Mouse (Mus musculus): ENCODE results near the gene Strn4. TPM values are rescaled to one million over a fixed set of nuclear protein-coding genes. Genes with fewer than 3 reads are reported as not detected.

The Strn4 gene
- polyA plus RNA-seq, 2 experiments: 109 to 197 TPM

- no peaks in the 10 kb centered on the region for H3K36me3 ChIP-seq (ENCODE audit: control insufficient read depth, insufficient read depth, low read length)
- no peaks in the 10 kb centered on the region for H3K9me3 ChIP-seq (ENCODE audit: control insufficient read depth, low read length)
- no peaks in the 10 kb centered on the region for H3K27me3 ChIP-seq (ENCODE audit: control insufficient read depth, insufficient read depth, low read length)
- peak overlapping the region; percentile 63 for H3K4me3 ChIP-seq (replicated peaks; ENCODE audit: low read length)
- no peak overlapping the region for H3K27ac ChIP-seq (replicated peaks; ENCODE audit: low read depth, low read length)
- no peak for TF ChIP-seq POLR2A (IDR thresholded peaks at IDR 0.05; ENCODE audit: borderline replicate concordance, extremely low read depth, insufficient read depth, insufficient read length)
- ATAC-seq (ENCODE audit: low FRiP score, low read depth): no peak; the same call in 1 of the 2 replicates
- peak overlapping the region; percentile 98 for H3K4me2 ChIP-seq (replicated peaks; ENCODE audit: low read depth, low read length, severe bottlenecking)
- no peak for DNase-seq (ENCODE audit: low spot score)
- 0% methylated on average over 10 of the region's 10 CpGs for WGBS
- H3K4me1 ChIP-seq (ENCODE audit: control insufficient read depth, insufficient read depth, low read length): peaks cover 24% of the 10 kb centered on the region
- peak overlapping the region; percentile 67 for H3K9ac ChIP-seq (ENCODE audit: low read depth, low read length, severe bottlenecking)
These were observed 34.2 kb upstream of the Strn4 start for GRCm38 (mm10) chr7:16781555-16781815.

GRCm38 (mm10) chr7:16781816-16782554 is 33.7 kb upstream of the Strn4 start:
- peak overlapping the region; percentile 98 for H3K4me2 ChIP-seq (replicated peaks; ENCODE audit: low read depth, low read length, severe bottlenecking)
- WGBS: under 1% methylated on average over 44 of the region's 60 CpGs
- TF ChIP-seq POLR2A (IDR thresholded peaks at IDR 0.05; ENCODE audit: borderline replicate concordance, extremely low read depth, insufficient read depth, insufficient read length): no peak
- H3K27ac ChIP-seq (replicated peaks; ENCODE audit: low read depth, low read length): no peak overlapping the region
- peak overlapping the region; percentile 63 for H3K4me3 ChIP-seq (replicated peaks; ENCODE audit: low read length)
- no peaks in the 10 kb centered on the region for H3K9me3 ChIP-seq (ENCODE audit: control insufficient read depth, low read length)
- H3K9ac ChIP-seq (ENCODE audit: low read depth, low read length, severe bottlenecking): peak overlapping the region; percentile 67
- ATAC-seq (ENCODE audit: low FRiP score, low read depth) (no peak), DNase-seq (ENCODE audit: low spot score) (no peak)
- H3K36me3 ChIP-seq (ENCODE audit: control insufficient read depth, insufficient read depth, low read length): no peaks in the 10 kb centered on the region
- H3K4me1 ChIP-seq (ENCODE audit: control insufficient read depth, insufficient read depth, low read length): peaks cover 24% of the 10 kb centered on the region
- no peaks in the 10 kb centered on the region for H3K27me3 ChIP-seq (ENCODE audit: control insufficient read depth, insufficient read depth, low read length)

- TF ChIP-seq POLR2A (IDR thresholded peaks at IDR 0.05; ENCODE audit: borderline replicate concordance, extremely low read depth, insufficient read depth, insufficient read length): no peak
- no peak overlapping the region for H3K27ac ChIP-seq (replicated peaks; ENCODE audit: low read depth, low read length)
- H3K27me3 ChIP-seq (ENCODE audit: control insufficient read depth, insufficient read depth, low read length): no peaks in the 10 kb centered on the region
- WGBS: 6% methylated on average over 11 of the region's 11 CpGs
- ATAC-seq (ENCODE audit: low FRiP score, low read depth): no peak
- peak overlapping the region; percentile 98 for H3K4me2 ChIP-seq (replicated peaks; ENCODE audit: low read depth, low read length, severe bottlenecking)
- H3K9me3 ChIP-seq (ENCODE audit: control insufficient read depth, low read length): no peaks in the 10 kb centered on the region
- no peak for DNase-seq (ENCODE audit: low spot score)
- H3K4me1 ChIP-seq (ENCODE audit: control insufficient read depth, insufficient read depth, low read length): peaks cover 24% of the 10 kb centered on the region
- H3K9ac ChIP-seq (ENCODE audit: low read depth, low read length, severe bottlenecking): peak overlapping the region; percentile 67
- H3K4me3 ChIP-seq (replicated peaks; ENCODE audit: low read length): peak overlapping the region; percentile 63
- no peaks in the 10 kb centered on the region for H3K36me3 ChIP-seq (ENCODE audit: control insufficient read depth, insufficient read depth, low read length)
These were observed 33.0 kb upstream of the Strn4 start for GRCm38 (mm10) chr7:16782555-16783125.

- H3K4me2 ChIP-seq (replicated peaks; ENCODE audit: low read depth, low read length, severe bottlenecking): peak overlapping the region; percentile 98
- ATAC-seq (ENCODE audit: low FRiP score, low read depth) (no peak), DNase-seq (ENCODE audit: low spot score) (no peak)
- WGBS: 16% methylated on average over 10 of the region's 10 CpGs
- H3K4me3 ChIP-seq (replicated peaks; ENCODE audit: low read length): peak overlapping the region; percentile 63
- H3K27me3 ChIP-seq (ENCODE audit: control insufficient read depth, insufficient read depth, low read length): no peaks in the 10 kb centered on the region
- H3K9me3 ChIP-seq (ENCODE audit: control insufficient read depth, low read length): no peaks in the 10 kb centered on the region
- no peaks in the 10 kb centered on the region; the same call in 1 of the 2 replicates for H3K36me3 ChIP-seq (ENCODE audit: control insufficient read depth, insufficient read depth, low read length)
- peaks cover 24% of the 10 kb centered on the region for H3K4me1 ChIP-seq (ENCODE audit: control insufficient read depth, insufficient read depth, low read length)
- no peak overlapping the region for H3K27ac ChIP-seq (replicated peaks; ENCODE audit: low read depth, low read length)
- TF ChIP-seq POLR2A (IDR thresholded peaks at IDR 0.05; ENCODE audit: borderline replicate concordance, extremely low read depth, insufficient read depth, insufficient read length): no peak
- peak overlapping the region; percentile 67 for H3K9ac ChIP-seq (ENCODE audit: low read depth, low read length, severe bottlenecking)
These were observed 32.4 kb upstream of the Strn4 start for GRCm38 (mm10) chr7:16783224-16783688.

GRCm38 (mm10) chr7:16783758-16784415 is 31.8 kb upstream of the Strn4 start:
- Histone ChIP-seq H3K27ac (replicated peaks; ENCODE audit: low read depth, low read length) (no peak overlapping the region), H3K9me3 (ENCODE audit: control insufficient read depth, low read length) (no peaks in the 10 kb centered on the region), H3K36me3 (ENCODE audit: control insufficient read depth, insufficient read depth, low read length) (no peaks in the 10 kb centered on the region; the same call in 1 of the 2 replicates), H3K4me3 (replicated peaks; ENCODE audit: low read length) (peak overlapping the region; percentile 63), H3K4me1 (ENCODE audit: control insufficient read depth, insufficient read depth, low read length) (peaks cover 24% of the 10 kb centered on the region), H3K4me2 (replicated peaks; ENCODE audit: low read depth, low read length, severe bottlenecking) (peak overlapping the region; percentile 98), H3K27me3 (ENCODE audit: control insufficient read depth, insufficient read depth, low read length) (no peaks in the 10 kb centered on the region), H3K9ac (ENCODE audit: low read depth, low read length, severe bottlenecking) (peak overlapping the region; percentile 67)
- DNase-seq (ENCODE audit: low spot score) (peak; percentile 26), ATAC-seq (ENCODE audit: low FRiP score, low read depth) (no peak)
- no peak for TF ChIP-seq POLR2A (IDR thresholded peaks at IDR 0.05; ENCODE audit: borderline replicate concordance, extremely low read depth, insufficient read depth, insufficient read length)
- 32% methylated on average over 17 of the region's 17 CpGs for WGBS
